Mouse (Mus musculus): ENCODE measurements around the gene Pex11g. TPM values are rescaled to one million over a fixed set of nuclear protein-coding genes. Genes with fewer than 3 reads are reported as not detected.

Gene Pex11g
- polyA plus RNA-seq, 1 experiment from 2014 or later, result 4.2 TPM

- ATAC-seq, result no peak
These were observed 54.7 kb downstream of the Pex11g start for GRCm38 (mm10) chr8:3412816-3413215.

GRCm38 (mm10) chr8:3411901-3412301 lies 55.6 kb downstream of the Pex11g start:
- no peak overlapping the region for H3K4me3 ChIP-seq (ENCODE audit: low read length)
- H3K9ac ChIP-seq (ENCODE audit: low read depth, low read length), result no peak overlapping the region
- H3K27ac ChIP-seq (ENCODE audit: low read depth, low read length), result no peak overlapping the region
- H3K4me2 ChIP-seq (ENCODE audit: low read length), result no peak overlapping the region
- 92% methylated on average over 7 of the region's 7 CpGs for WGBS
- no peaks in the 10 kb centered on the region for H3K27me3 ChIP-seq (replicated peaks; ENCODE audit: control insufficient read depth, insufficient read depth, low read length)
- peaks cover 12% of the 10 kb centered on the region for H3K4me1 ChIP-seq (ENCODE audit: control insufficient read depth, insufficient read depth, low read depth, low read length)
- no peaks in the 10 kb centered on the region for H3K36me3 ChIP-seq (ENCODE audit: control insufficient read depth, insufficient read depth, low read length)
- H3K9me3 ChIP-seq (ENCODE audit: control insufficient read depth, low read length), result no peaks in the 10 kb centered on the region
- ATAC-seq, result no peak

More at GRCm38 (mm10) chr8:3412816-3413215, 54.7 kb downstream of the Pex11g start:
- Histone ChIP-seq H3K27ac (ENCODE audit: low read depth, low read length) (no peak overlapping the region), H3K9ac (ENCODE audit: low read depth, low read length) (no peak overlapping the region), H3K4me2 (ENCODE audit: low read length) (no peak overlapping the region), H3K4me3 (ENCODE audit: low read length) (no peak overlapping the region), H3K4me1 (ENCODE audit: control insufficient read depth, insufficient read depth, low read depth, low read length) (peaks cover 21% of the 10 kb centered on the region), H3K27me3 (replicated peaks; ENCODE audit: control insufficient read depth, insufficient read depth, low read length) (no peaks in the 10 kb centered on the region), H3K9me3 (ENCODE audit: control insufficient read depth, low read length) (no peaks in the 10 kb centered on the region), H3K36me3 (ENCODE audit: control insufficient read depth, insufficient read depth, low read length) (no peaks in the 10 kb centered on the region)
- 92% methylated on average over 1 of the region's 1 CpGs for WGBS

- Histone ChIP-seq H3K27ac (ENCODE audit: low read depth, low read length) (no peak overlapping the region), H3K4me1 (ENCODE audit: control insufficient read depth, insufficient read depth, low read depth, low read length) (peaks cover 6% of the 10 kb centered on the region), H3K36me3 (ENCODE audit: control insufficient read depth, insufficient read depth, low read length) (no peaks in the 10 kb centered on the region), H3K9me3 (ENCODE audit: control insufficient read depth, low read length) (no peaks in the 10 kb centered on the region), H3K4me3 (ENCODE audit: low read length) (no peak overlapping the region), H3K27me3 (replicated peaks; ENCODE audit: control insufficient read depth, insufficient read depth, low read length) (no peaks in the 10 kb centered on the region), H3K9ac (ENCODE audit: low read depth, low read length) (no peak overlapping the region), H3K4me2 (ENCODE audit: low read length) (no peak overlapping the region)
- ATAC-seq, result no peak
- 87% methylated on average over 2 of the region's 2 CpGs for WGBS
These were observed 56.4 kb downstream of the Pex11g start for GRCm38 (mm10) chr8:3411085-3411484.

- no peak overlapping the region for H3K27ac ChIP-seq (ENCODE audit: low read depth, low read length)
- H3K36me3 ChIP-seq (ENCODE audit: control insufficient read depth, insufficient read depth, low read length), result no peaks in the 10 kb centered on the region
- H3K4me2 ChIP-seq (ENCODE audit: low read length), result no peak overlapping the region
- no peak for ATAC-seq
- no peaks in the 10 kb centered on the region for H3K9me3 ChIP-seq (ENCODE audit: control insufficient read depth, low read length)
- no peaks in the 10 kb centered on the region for H3K27me3 ChIP-seq (replicated peaks; ENCODE audit: control insufficient read depth, insufficient read depth, low read length)
- H3K4me1 ChIP-seq (ENCODE audit: control insufficient read depth, insufficient read depth, low read depth, low read length), result no peaks in the 10 kb centered on the region
- no peak overlapping the region for H3K9ac ChIP-seq (ENCODE audit: low read depth, low read length)
- H3K4me3 ChIP-seq (ENCODE audit: low read length), result no peak overlapping the region
- 95% methylated on average over 3 of the region's 3 CpGs for WGBS
These were observed 60.1 kb downstream of the Pex11g start for GRCm38 (mm10) chr8:3407417-3407816.

Other genes with a start within 250 kb of the Pex11g start
- 51.2 and 53.4 TPM in 2 replicates for gene Insr, start 188.1 kb downstream of the Pex11g start, polyA plus RNA-seq (2015; fragmentation: Nextera tagmentation; extraction: Ambion mirVana)
- gene A430078G23Rik, start 114.3 kb downstream of the Pex11g start, polyA plus RNA-seq (2015; fragmentation: Nextera tagmentation; extraction: Ambion mirVana), result not detected in 2 replicates
- gene Arhgef18, start 74.7 kb downstream of the Pex11g start, polyA plus RNA-seq (2015; fragmentation: Nextera tagmentation; extraction: Ambion mirVana), result 11.5 and 11.7 TPM in 2 replicates
- 0.39 and 0.60 TPM in 2 replicates for gene Tex45, start 3.2 kb upstream of the Pex11g start, polyA plus RNA-seq (2015; fragmentation: Nextera tagmentation; extraction: Ambion mirVana)
- gene Zfp358, start 25.5 kb upstream of the Pex11g start, polyA plus RNA-seq (2015; fragmentation: Nextera tagmentation; extraction: Ambion mirVana), result 55.3 and 65.3 TPM in 2 replicates
- gene Mcoln1, start 32.8 kb upstream of the Pex11g start, polyA plus RNA-seq (2015; fragmentation: Nextera tagmentation; extraction: Ambion mirVana), result 113 and 119 TPM in 2 replicates
- gene Pnpla6, start 47.7 kb upstream of the Pex11g start, polyA plus RNA-seq (2015; fragmentation: Nextera tagmentation; extraction: Ambion mirVana), result 43.1 and 52.0 TPM in 2 replicates
- 0.36 and 0.39 TPM in 2 replicates for gene C330021F23Rik, start 100.3 kb upstream of the Pex11g start, polyA plus RNA-seq (2015; fragmentation: Nextera tagmentation; extraction: Ambion mirVana)
- gene Camsap3, start 119.6 kb upstream of the Pex11g start, polyA plus RNA-seq (2015; fragmentation: Nextera tagmentation; extraction: Ambion mirVana), result 42.3 and 47.8 TPM in 2 replicates
- 46.7 and 51.4 TPM in 2 replicates for gene Xab2, start 153.6 kb upstream of the Pex11g start, polyA plus RNA-seq (2015; fragmentation: Nextera tagmentation; extraction: Ambion mirVana)
- 65.3 and 73.2 TPM in 2 replicates for gene Pet100, start 153.9 kb upstream of the Pex11g start, polyA plus RNA-seq (2015; fragmentation: Nextera tagmentation; extraction: Ambion mirVana)
- gene Pcp2, start 157.9 kb upstream of the Pex11g start, polyA plus RNA-seq (2015; fragmentation: Nextera tagmentation; extraction: Ambion mirVana), result 24.9 and 30.6 TPM in 2 replicates
- 39.3 and 42.5 TPM in 2 replicates for gene Stxbp2, start 163.3 kb upstream of the Pex11g start, polyA plus RNA-seq (2015; fragmentation: Nextera tagmentation; extraction: Ambion mirVana)
- 0.34 and 0.67 TPM in 2 replicates for gene Retn, start 188.1 kb upstream of the Pex11g start, polyA plus RNA-seq (2015; fragmentation: Nextera tagmentation; extraction: Ambion mirVana)
- gene Mcemp1, start 198.1 kb upstream of the Pex11g start, polyA plus RNA-seq (2015; fragmentation: Nextera tagmentation; extraction: Ambion mirVana), result 0.14 and 0.24 TPM in 2 replicates
- 20.9 and 21.7 TPM in 2 replicates for gene Fcor, start 204.7 kb upstream of the Pex11g start, polyA plus RNA-seq (2015; fragmentation: Nextera tagmentation; extraction: Ambion mirVana)
- gene Trappc5, start 208.6 kb upstream of the Pex11g start, polyA plus RNA-seq (2015; fragmentation: Nextera tagmentation; extraction: Ambion mirVana), result 64.0 and 69.2 TPM in 2 replicates
- gene Fcer2a, start 226.5 kb upstream of the Pex11g start, polyA plus RNA-seq (2015; fragmentation: Nextera tagmentation; extraction: Ambion mirVana), result 0.41 and 0.45 TPM in 2 replicates